Mouse (Mus musculus): Measurements from ENCODE around the gene 4930426L09Rik. TPM values are rescaled to one million over a fixed set of nuclear protein-coding genes. Genes with fewer than 3 reads are reported as not detected.

The 4930426L09Rik gene
- total RNA-seq (2021) (not detected), polyA plus RNA-seq (2012; rRNA removed) (0.18 and 0.32 TPM in 2 replicates)
- long read RNA-seq, result 0 reads

GRCm38 (mm10) chr2:18998054-18998478 is at the start of gene 4930426L09Rik, which contains the start of gene Pip4k2a:
Gene 4930426L09Rik (plus strand): TSS chr2:18998343.
Gene Pip4k2a (minus strand): TSS chr2:18998126.
- intact Hi-C loops (cut with DNase I), result loop anchor here (2.0 to 10.0 kb wide), 8 partner anchors 56 to 943 kb away; partner anchors contain the start of genes Bmi1, Mllt10 and Spag6
- DNase-seq, result peak; percentile 97
- Histone ChIP-seq H3K9ac (ENCODE audit: low read depth, low read length) (peak within 1 kb of the TSS; percentile 88), H3K27me3 (ENCODE audit: control insufficient read depth, insufficient read depth, low read length) (no peaks in the 10 kb centered on the region), H3K4me3 (peak within 1 kb of the TSS; percentile 74), H3K27ac (peak within 1 kb of the TSS; percentile 93), H3K36me3 (ENCODE audit: control insufficient read depth, insufficient read depth, low read length) (no peaks in the 10 kb centered on the region), H3K79me2 (replicated peaks; ENCODE audit: control insufficient read depth, insufficient read depth, low read length) (no peaks in the 10 kb centered on the region), H3K4me1 (ENCODE audit: control insufficient read depth, insufficient read depth, low read length) (peaks cover 2% of the 10 kb centered on the region)
- under 1% methylated on average over 66 of the region's 66 CpGs for WGBS
- TF ChIP-seq EP300 (IDR thresholded peaks at IDR 0.05; ENCODE audit: insufficient read depth, low read depth, low read length), result no peak
- peak; percentile 81 for TF ChIP-seq POLR2A (IDR thresholded peaks at IDR 0.05; ENCODE audit: insufficient read depth, low read depth, low read length)
- TF ChIP-seq CTCF (IDR thresholded peaks at IDR 0.05), result peak; percentile 59

DNA sequence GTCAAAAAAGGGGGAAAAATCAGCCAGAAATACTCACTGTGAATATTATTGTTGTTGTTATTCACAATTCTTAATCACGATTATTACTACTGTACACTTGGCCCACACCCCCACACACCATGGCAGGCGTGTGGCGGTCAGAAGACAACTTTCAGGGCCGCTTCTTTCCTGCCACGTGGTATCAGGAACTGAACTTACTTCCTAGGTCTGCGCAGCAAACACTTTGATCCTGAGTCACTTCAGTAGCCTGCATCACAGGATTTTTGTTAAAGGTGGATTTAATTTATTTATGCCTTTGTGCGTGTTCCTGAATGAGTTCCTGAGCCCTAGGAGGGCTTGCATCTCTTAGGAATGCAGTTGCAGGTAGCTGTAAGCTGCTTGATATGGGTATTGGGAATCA is 49.4 kb upstream of the 4930426L09Rik start:
- Histone ChIP-seq H3K4me3 (no peak overlapping the region), H3K27ac (no peak overlapping the region), H3K4me1 (ENCODE audit: control insufficient read depth, insufficient read depth, low read length) (peaks cover 9% of the 10 kb centered on the region), H3K27me3 (ENCODE audit: control insufficient read depth, insufficient read depth, low read length) (no peaks in the 10 kb centered on the region), H3K36me3 (ENCODE audit: control insufficient read depth, insufficient read depth, low read length) (peaks cover 9% of the 10 kb centered on the region), H3K9ac (ENCODE audit: low read depth, low read length) (no peak overlapping the region), H3K79me2 (replicated peaks; ENCODE audit: control insufficient read depth, insufficient read depth, low read length) (no peaks in the 10 kb centered on the region; the same call in 1 of the 2 replicates)
- WGBS, result 76% methylated on average over 7 of the region's 7 CpGs
- intact Hi-C loops (cut with DNase I), result no loop called here
- TF ChIP-seq POLR2A (IDR thresholded peaks at IDR 0.05; ENCODE audit: insufficient read depth, low read depth, low read length), result no peak
- TF ChIP-seq CTCF (IDR thresholded peaks at IDR 0.05), result no peak
- no peak for TF ChIP-seq EP300 (IDR thresholded peaks at IDR 0.05; ENCODE audit: insufficient read depth, low read depth, low read length)
- DNase-seq, result no peak

- no peaks in the 10 kb centered on the region for H3K27me3 ChIP-seq (ENCODE audit: control insufficient read depth, insufficient read depth, low read length)
- no peak overlapping the region for H3K27ac ChIP-seq
- no peak overlapping the region for H3K9ac ChIP-seq (ENCODE audit: low read depth, low read length)
- H3K4me3 ChIP-seq, result no peak overlapping the region
- WGBS, result 69% methylated on average over 2 of the region's 2 CpGs
- peaks cover 6% of the 10 kb centered on the region for H3K4me1 ChIP-seq (ENCODE audit: control insufficient read depth, insufficient read depth, low read length)
- H3K36me3 ChIP-seq (ENCODE audit: control insufficient read depth, insufficient read depth, low read length), result peaks cover 6% of the 10 kb centered on the region; the same call in 1 of the 2 replicates
- no peak for TF ChIP-seq EP300 (IDR thresholded peaks at IDR 0.05; ENCODE audit: insufficient read depth, low read depth, low read length)
- no peak for TF ChIP-seq POLR2A (IDR thresholded peaks at IDR 0.05; ENCODE audit: insufficient read depth, low read depth, low read length)
- TF ChIP-seq CTCF (IDR thresholded peaks at IDR 0.05), result no peak
- no peak for DNase-seq
- no peaks in the 10 kb centered on the region; the same call in 1 of the 2 replicates for H3K79me2 ChIP-seq (replicated peaks; ENCODE audit: control insufficient read depth, insufficient read depth, low read length)
- intact Hi-C loops (cut with DNase I), result no loop called here
Measured at GRCm38 (mm10) chr2:18950758-18951157, 47.4 kb upstream of the 4930426L09Rik start.

DNA sequence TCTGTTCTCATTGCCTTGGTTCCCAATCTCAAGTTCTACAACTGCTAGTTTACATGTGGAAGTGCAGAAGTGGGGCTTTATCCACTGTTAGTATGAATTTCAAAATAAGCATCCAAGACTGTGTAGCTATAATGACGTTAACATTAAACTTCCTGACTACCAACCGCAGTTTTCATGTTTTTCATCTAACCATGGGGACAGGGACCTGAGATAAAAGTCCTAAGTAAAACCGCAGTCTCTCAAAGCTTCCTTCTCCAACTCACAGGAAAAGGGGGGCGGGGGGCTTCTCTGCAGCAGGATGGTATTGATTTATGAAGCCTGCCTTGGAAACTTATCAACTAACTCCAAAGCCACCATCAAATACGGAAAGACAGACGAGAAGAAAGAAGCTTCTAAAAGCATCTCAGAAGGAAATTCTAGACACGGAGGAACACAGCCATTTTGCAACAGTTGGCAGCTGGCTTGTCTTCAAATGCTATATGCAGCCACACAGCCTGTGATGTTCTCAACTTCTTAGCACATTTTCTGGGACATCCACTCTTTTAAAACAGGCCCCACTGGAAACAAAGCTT is 46.0 kb upstream of the 4930426L09Rik start:
- intact Hi-C loops (cut with DNase I), result no loop called here
- Histone ChIP-seq H3K27me3 (ENCODE audit: control insufficient read depth, insufficient read depth, low read length) (no peaks in the 10 kb centered on the region), H3K36me3 (ENCODE audit: control insufficient read depth, insufficient read depth, low read length) (peaks cover 6% of the 10 kb centered on the region; the same call in 1 of the 2 replicates), H3K4me3 (no peak overlapping the region), H3K9ac (ENCODE audit: low read depth, low read length) (no peak overlapping the region), H3K4me1 (ENCODE audit: control insufficient read depth, insufficient read depth, low read length) (peaks cover 10% of the 10 kb centered on the region), H3K79me2 (replicated peaks; ENCODE audit: control insufficient read depth, insufficient read depth, low read length) (no peaks in the 10 kb centered on the region; the same call in 1 of the 2 replicates), H3K27ac (no peak overlapping the region)
- DNase-seq, result no peak
- TF ChIP-seq CTCF (IDR thresholded peaks at IDR 0.05) (no peak), EP300 (IDR thresholded peaks at IDR 0.05; ENCODE audit: insufficient read depth, low read depth, low read length) (no peak), POLR2A (IDR thresholded peaks at IDR 0.05; ENCODE audit: insufficient read depth, low read depth, low read length) (no peak)
- WGBS, result 33% methylated on average over 7 of the region's 7 CpGs

- Histone ChIP-seq H3K36me3 (ENCODE audit: control insufficient read depth, insufficient read depth, low read length) (peaks cover 2% of the 10 kb centered on the region; the same call in 1 of the 2 replicates), H3K79me2 (replicated peaks; ENCODE audit: control insufficient read depth, insufficient read depth, low read length) (peaks cover 1% of the 10 kb centered on the region; the same call in 1 of the 2 replicates), H3K4me1 (ENCODE audit: control insufficient read depth, insufficient read depth, low read length) (peaks cover 9% of the 10 kb centered on the region), H3K27me3 (ENCODE audit: control insufficient read depth, insufficient read depth, low read length) (no peaks in the 10 kb centered on the region), H3K4me3 (no peak overlapping the region), H3K9ac (ENCODE audit: low read depth, low read length) (no peak overlapping the region), H3K27ac (no peak overlapping the region)
- 76% methylated on average over 4 of the region's 4 CpGs for WGBS
- intact Hi-C loops (cut with DNase I), result no loop called here
- TF ChIP-seq CTCF (IDR thresholded peaks at IDR 0.05) (no peak), POLR2A (IDR thresholded peaks at IDR 0.05; ENCODE audit: insufficient read depth, low read depth, low read length) (no peak), EP300 (IDR thresholded peaks at IDR 0.05; ENCODE audit: insufficient read depth, low read depth, low read length) (no peak)
- DNase-seq, result no peak
Measured at GRCm38 (mm10) chr2:18954422-18954821, 43.7 kb upstream of the 4930426L09Rik start.

DNA sequence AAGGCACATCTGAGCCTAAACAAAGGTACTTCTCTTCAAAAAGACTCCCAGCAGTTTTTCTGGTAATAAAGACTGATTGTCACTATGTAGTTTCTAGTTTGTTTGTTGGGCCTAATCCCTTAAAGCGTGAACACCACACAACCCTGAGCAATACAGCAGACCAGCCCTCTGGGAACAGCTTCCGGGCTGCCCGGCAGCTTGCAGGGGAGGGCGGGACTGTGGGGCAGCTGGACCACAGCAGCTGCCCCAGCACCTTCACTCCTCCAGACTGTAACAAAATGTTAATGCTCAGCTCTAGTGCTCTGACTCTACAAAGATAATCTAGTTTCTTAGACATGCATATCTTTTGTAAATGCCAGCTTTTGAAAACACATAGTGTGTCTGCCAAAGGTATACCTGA is 43.1 kb upstream of the 4930426L09Rik start:
- no peak overlapping the region for H3K9ac ChIP-seq (ENCODE audit: low read depth, low read length)
- H3K27ac ChIP-seq, result no peak overlapping the region
- H3K36me3 ChIP-seq (ENCODE audit: control insufficient read depth, insufficient read depth, low read length), result peaks cover 2% of the 10 kb centered on the region; the same call in 1 of the 2 replicates
- H3K4me1 ChIP-seq (ENCODE audit: control insufficient read depth, insufficient read depth, low read length), result peaks cover 9% of the 10 kb centered on the region
- DNase-seq, result no peak
- no peak for TF ChIP-seq POLR2A (IDR thresholded peaks at IDR 0.05; ENCODE audit: insufficient read depth, low read depth, low read length)
- no peak for TF ChIP-seq CTCF (IDR thresholded peaks at IDR 0.05)
- no peak for TF ChIP-seq EP300 (IDR thresholded peaks at IDR 0.05; ENCODE audit: insufficient read depth, low read depth, low read length)
- WGBS, result 50% methylated on average over 4 of the region's 4 CpGs
- no peak overlapping the region for H3K4me3 ChIP-seq
- intact Hi-C loops (cut with DNase I), result no loop called here
- no peaks in the 10 kb centered on the region for H3K27me3 ChIP-seq (ENCODE audit: control insufficient read depth, insufficient read depth, low read length)
- H3K79me2 ChIP-seq (replicated peaks; ENCODE audit: control insufficient read depth, insufficient read depth, low read length), result peaks cover 1% of the 10 kb centered on the region; the same call in 1 of the 2 replicates

All from heart, adult 2 months (tissue).